Mouse (Mus musculus): ENCODE measurements around the gene Atxn10.

- no peak for TF ChIP-seq CTCF (IDR thresholded peaks at IDR 0.05; ENCODE audit: borderline replicate concordance, insufficient read depth, low read depth, low read length)
- TF ChIP-seq POLR2A (IDR thresholded peaks at IDR 0.05; ENCODE audit: borderline replicate concordance, insufficient read depth, low read length) = no peak
Observed at GRCm38 (mm10) chr15:85295977-85296376, 40.1 kb upstream of the Atxn10 start.

Measured in cerebellum, adult 2 months (tissue).